Mouse (Mus musculus): ENCODE measurements at regions not wholly inside any gene's neighbourhood (a gene's known extent, or its start where the extent isn't known, plus 50 kb on each side); places are given as distances from the start of the nearest gene placed in this dataset.
A peak's percentile ranks its signal among the peaks of the same experiment; 100 is the strongest.

DNA sequence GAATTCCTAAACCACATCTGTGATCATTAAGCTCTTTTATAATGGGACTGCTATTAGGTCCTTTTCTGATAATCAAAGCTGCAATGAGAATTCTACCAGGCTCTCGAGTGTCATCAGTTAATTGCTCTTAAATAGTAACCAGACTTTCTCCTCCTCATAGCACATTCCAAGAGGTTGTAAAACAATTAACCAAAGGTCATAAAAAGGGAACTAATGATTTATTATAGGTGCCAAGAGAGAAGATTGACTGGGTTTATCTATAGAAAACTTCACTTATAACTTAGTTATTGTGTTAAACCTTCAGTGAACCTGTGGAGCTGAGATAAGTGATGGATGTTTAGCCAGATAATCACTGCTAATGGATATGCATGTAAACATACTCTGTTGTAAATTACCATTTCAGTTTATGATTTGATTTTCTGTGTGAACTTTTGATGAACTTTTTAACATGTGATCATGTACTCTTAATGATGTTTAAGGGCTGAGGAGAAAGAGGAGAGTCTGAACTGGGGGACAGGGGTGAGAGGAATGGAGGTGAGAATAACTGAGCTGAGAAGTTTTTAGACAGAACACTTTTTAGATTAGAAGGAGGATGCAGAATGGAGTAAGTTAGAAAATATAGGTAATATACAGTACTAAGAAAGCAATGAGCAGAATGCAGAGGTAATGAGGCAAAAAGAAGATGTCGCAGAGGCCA, 228.4 kb upstream of the Cox7c start:
- WGBS = 87% methylated on average over 2 of the region's 2 CpGs
- Histone ChIP-seq H3K27me3 (ENCODE audit: control insufficient read depth, insufficient read depth, low read length) (no peaks in the 10 kb centered on the region), H3K9ac (ENCODE audit: low read length) (no peak overlapping the region), H3K36me3 (ENCODE audit: control insufficient read depth, insufficient read depth, low read length) (no peaks in the 10 kb centered on the region), H3K4me1 (replicated peaks; ENCODE audit: control insufficient read depth, insufficient read depth, low read length) (no peaks in the 10 kb centered on the region), H3K4me2 (ENCODE audit: low read depth, low read length, severe bottlenecking) (no peak overlapping the region), H3K4me3 (ENCODE audit: low read depth, low read length) (no peak overlapping the region), H3K9me3 (ENCODE audit: control insufficient read depth, low read length) (no peaks in the 10 kb centered on the region), H3K27ac (ENCODE audit: low read depth, low read length) (no peak overlapping the region)
- ATAC-seq (replicated peaks; ENCODE audit: low FRiP score) (no peak), DNase-seq (ENCODE audit: low spot score) (no peak)

GRCm38 (mm10) chr13:86238054-86238453, 191.3 kb upstream of the Cox7c start:
- no peak for ATAC-seq (replicated peaks; ENCODE audit: low FRiP score)
- Histone ChIP-seq H3K27ac (ENCODE audit: low read depth, low read length) (no peak overlapping the region), H3K4me2 (ENCODE audit: low read depth, low read length, severe bottlenecking) (no peak overlapping the region), H3K4me3 (ENCODE audit: low read depth, low read length) (no peak overlapping the region), H3K9ac (ENCODE audit: low read length) (no peak overlapping the region), H3K4me1 (replicated peaks; ENCODE audit: control insufficient read depth, insufficient read depth, low read length) (no peaks in the 10 kb centered on the region), H3K27me3 (ENCODE audit: control insufficient read depth, insufficient read depth, low read length) (no peaks in the 10 kb centered on the region), H3K9me3 (ENCODE audit: control insufficient read depth, low read length) (no peaks in the 10 kb centered on the region), H3K36me3 (ENCODE audit: control insufficient read depth, insufficient read depth, low read length) (no peaks in the 10 kb centered on the region)
- DNase-seq (ENCODE audit: low spot score) = no peak
- WGBS = 88% methylated on average over 1 of the region's 1 CpGs

DNA sequence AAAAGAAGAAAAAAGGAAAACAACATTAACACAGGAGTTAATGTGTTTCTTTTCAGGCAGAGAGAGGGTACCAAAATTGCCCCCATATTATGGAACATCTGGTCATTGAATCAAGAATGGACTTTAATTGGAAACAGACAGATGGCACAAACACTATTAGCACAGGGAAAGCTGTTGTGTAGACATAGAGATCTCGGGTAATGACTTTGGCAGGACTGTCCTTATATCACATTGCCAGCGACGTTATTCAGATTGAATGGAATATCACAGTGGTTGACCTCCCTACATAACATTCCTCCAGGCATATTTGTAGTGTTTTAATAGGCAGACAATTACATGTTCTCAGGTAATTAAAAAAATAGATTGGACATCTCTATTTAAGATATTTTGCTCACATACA, 158.9 kb upstream of the Cox7c start:
- no peak overlapping the region for H3K27ac ChIP-seq (ENCODE audit: low read depth, low read length)

GRCm38 (mm10) chr13:86180496-86180895, 133.8 kb upstream of the Cox7c start:
- no peaks in the 10 kb centered on the region for H3K9me3 ChIP-seq (ENCODE audit: control insufficient read depth, low read length)
- no peaks in the 10 kb centered on the region for H3K4me1 ChIP-seq (replicated peaks; ENCODE audit: control insufficient read depth, insufficient read depth, low read length)
- 40% methylated on average over 2 of the region's 2 CpGs for WGBS
- DNase-seq (ENCODE audit: low spot score) = no peak
- H3K4me2 ChIP-seq (ENCODE audit: low read depth, low read length, severe bottlenecking) = no peak overlapping the region
- H3K36me3 ChIP-seq (ENCODE audit: control insufficient read depth, insufficient read depth, low read length) = no peaks in the 10 kb centered on the region
- ATAC-seq (replicated peaks; ENCODE audit: low FRiP score) = no peak
- no peak overlapping the region for H3K4me3 ChIP-seq (ENCODE audit: low read depth, low read length)
- H3K9ac ChIP-seq (ENCODE audit: low read length) = no peak overlapping the region
- no peak overlapping the region for H3K27ac ChIP-seq (ENCODE audit: low read depth, low read length)
- no peaks in the 10 kb centered on the region for H3K27me3 ChIP-seq (ENCODE audit: control insufficient read depth, insufficient read depth, low read length)

More for the DNA sequence above, 158.9 kb upstream of the Cox7c start:
- Histone ChIP-seq H3K9ac (ENCODE audit: low read length) (no peak overlapping the region), H3K4me3 (ENCODE audit: low read depth, low read length) (no peak overlapping the region), H3K4me2 (ENCODE audit: low read depth, low read length, severe bottlenecking) (no peak overlapping the region), H3K36me3 (ENCODE audit: control insufficient read depth, insufficient read depth, low read length) (no peaks in the 10 kb centered on the region), H3K9me3 (ENCODE audit: control insufficient read depth, low read length) (no peaks in the 10 kb centered on the region), H3K27me3 (ENCODE audit: control insufficient read depth, insufficient read depth, low read length) (no peaks in the 10 kb centered on the region), H3K4me1 (replicated peaks; ENCODE audit: control insufficient read depth, insufficient read depth, low read length) (no peaks in the 10 kb centered on the region)
- DNase-seq (ENCODE audit: low spot score) = no peak
- 67% methylated on average over 3 of the region's 3 CpGs for WGBS
- peak; percentile 44; the same call in 1 of the 2 replicates for ATAC-seq (replicated peaks; ENCODE audit: low FRiP score)

- no peak for ATAC-seq (replicated peaks; ENCODE audit: low FRiP score)
- Histone ChIP-seq H3K4me2 (ENCODE audit: low read depth, low read length, severe bottlenecking) (no peak overlapping the region), H3K27me3 (ENCODE audit: control insufficient read depth, insufficient read depth, low read length) (no peaks in the 10 kb centered on the region), H3K36me3 (ENCODE audit: control insufficient read depth, insufficient read depth, low read length) (no peaks in the 10 kb centered on the region), H3K9ac (ENCODE audit: low read length) (no peak overlapping the region), H3K9me3 (ENCODE audit: control insufficient read depth, low read length) (no peaks in the 10 kb centered on the region), H3K4me3 (ENCODE audit: low read depth, low read length) (no peak overlapping the region), H3K4me1 (replicated peaks; ENCODE audit: control insufficient read depth, insufficient read depth, low read length) (no peaks in the 10 kb centered on the region), H3K27ac (ENCODE audit: low read depth, low read length) (no peak overlapping the region)
- 82% methylated on average over 3 of the region's 3 CpGs for WGBS
- no peak for DNase-seq (ENCODE audit: low spot score)
Measured at GRCm38 (mm10) chr13:86147331-86147730, 100.6 kb upstream of the Cox7c start.

DNA sequence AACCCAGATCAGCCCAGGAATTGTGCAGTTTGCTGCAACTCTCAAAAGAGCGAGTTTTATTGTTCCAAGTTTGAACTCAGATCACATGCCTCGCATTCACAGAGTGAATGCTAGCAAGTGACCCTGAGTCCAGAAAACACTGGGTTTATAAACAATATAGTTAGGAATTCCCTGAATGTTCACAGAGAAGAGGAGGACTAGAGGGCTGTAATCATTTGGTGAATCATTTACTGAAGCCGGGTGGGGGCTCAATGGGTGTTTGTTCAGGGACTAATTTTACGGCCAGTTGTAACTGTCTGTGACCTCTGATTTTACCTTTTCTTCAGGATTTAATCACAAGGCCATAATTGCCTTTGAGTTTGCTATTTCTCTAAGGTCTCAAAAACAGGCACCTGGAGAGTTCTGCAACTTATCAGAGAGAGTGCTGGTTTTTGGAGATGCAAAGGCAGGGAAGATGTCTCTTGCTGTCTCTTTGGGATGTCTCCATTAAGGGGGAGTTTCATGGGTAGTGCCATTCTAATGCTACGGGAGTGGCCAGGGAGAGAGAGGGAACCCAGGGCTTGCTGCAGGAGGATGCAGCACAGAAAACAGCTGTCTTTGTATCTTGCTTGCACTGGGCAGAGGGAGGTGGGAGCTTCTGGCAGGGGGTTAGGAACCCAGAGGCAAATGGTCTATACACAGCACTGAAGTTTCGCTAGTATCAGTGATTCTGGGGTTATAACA, 64.8 kb upstream of the Cox7c start:
- ATAC-seq (replicated peaks; ENCODE audit: low FRiP score) = no peak
- H3K27me3 ChIP-seq (ENCODE audit: control insufficient read depth, insufficient read depth, low read length) = no peaks in the 10 kb centered on the region
- H3K27ac ChIP-seq (ENCODE audit: low read depth, low read length) = no peak overlapping the region
- WGBS = 88% methylated on average over 6 of the region's 6 CpGs
- H3K36me3 ChIP-seq (ENCODE audit: control insufficient read depth, insufficient read depth, low read length) = no peaks in the 10 kb centered on the region
- no peaks in the 10 kb centered on the region for H3K9me3 ChIP-seq (ENCODE audit: control insufficient read depth, low read length)
- no peak for DNase-seq (ENCODE audit: low spot score)
- H3K4me3 ChIP-seq (ENCODE audit: low read depth, low read length) = no peak overlapping the region
- H3K9ac ChIP-seq (ENCODE audit: low read length) = no peak overlapping the region
- no peaks in the 10 kb centered on the region for H3K4me1 ChIP-seq (replicated peaks; ENCODE audit: control insufficient read depth, insufficient read depth, low read length)
- no peak overlapping the region for H3K4me2 ChIP-seq (ENCODE audit: low read depth, low read length, severe bottlenecking)

DNA sequence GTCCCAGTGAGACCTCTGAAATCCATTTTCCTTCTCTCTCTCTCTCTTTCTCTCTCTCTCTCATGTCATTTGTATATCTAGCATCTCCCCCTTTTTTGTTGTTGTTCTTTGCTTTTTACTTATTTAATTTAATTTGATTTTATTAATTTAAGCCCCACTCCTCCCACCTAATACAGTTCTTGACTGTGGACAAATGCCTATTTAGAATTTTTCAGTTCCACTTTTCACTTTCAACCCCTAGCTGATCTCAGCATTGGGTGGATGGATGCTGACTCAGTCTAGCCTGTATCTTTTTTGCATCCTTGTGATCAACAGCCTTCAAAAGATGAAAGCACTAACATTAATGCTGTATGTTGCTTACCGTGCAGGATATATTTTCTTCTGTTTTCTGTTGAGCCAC, 55.5 kb upstream of the Cox7c start:
- Histone ChIP-seq H3K4me3 (ENCODE audit: low read depth, low read length) (no peak overlapping the region), H3K9me3 (ENCODE audit: control insufficient read depth, low read length) (no peaks in the 10 kb centered on the region), H3K4me2 (ENCODE audit: low read depth, low read length, severe bottlenecking) (no peak overlapping the region), H3K4me1 (replicated peaks; ENCODE audit: control insufficient read depth, insufficient read depth, low read length) (no peaks in the 10 kb centered on the region), H3K27me3 (ENCODE audit: control insufficient read depth, insufficient read depth, low read length) (no peaks in the 10 kb centered on the region), H3K36me3 (ENCODE audit: control insufficient read depth, insufficient read depth, low read length) (no peaks in the 10 kb centered on the region), H3K27ac (ENCODE audit: low read depth, low read length) (no peak overlapping the region), H3K9ac (ENCODE audit: low read length) (no peak overlapping the region)
- WGBS = 78% methylated on average over 1 of the region's 1 CpGs
- DNase-seq (ENCODE audit: low spot score) = no peak
- ATAC-seq (replicated peaks; ENCODE audit: low FRiP score) = no peak

DNA sequence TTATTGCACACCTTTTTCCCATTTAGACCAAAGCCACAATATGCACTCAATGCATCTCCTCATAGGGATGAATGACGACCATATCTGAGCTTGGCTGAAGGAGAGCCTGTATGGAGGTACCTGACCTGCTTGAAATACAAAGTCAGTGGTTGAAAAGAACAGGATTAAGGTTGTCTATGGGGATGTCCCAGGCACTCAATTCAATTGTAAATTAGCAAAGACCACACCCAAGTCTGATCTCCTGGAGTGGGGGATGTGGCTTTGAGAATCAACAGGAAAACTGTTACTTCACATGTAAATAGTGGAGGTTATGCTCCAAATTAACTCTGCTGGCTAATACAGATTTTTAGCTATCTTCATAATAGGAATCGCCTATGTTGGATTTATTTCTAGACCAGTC, 51.1 kb upstream of the Cox7c start:
- Histone ChIP-seq H3K36me3 (ENCODE audit: control insufficient read depth, insufficient read depth, low read length) (no peaks in the 10 kb centered on the region), H3K4me1 (replicated peaks; ENCODE audit: control insufficient read depth, insufficient read depth, low read length) (no peaks in the 10 kb centered on the region), H3K4me2 (ENCODE audit: low read depth, low read length, severe bottlenecking) (no peak overlapping the region), H3K9me3 (ENCODE audit: control insufficient read depth, low read length) (no peaks in the 10 kb centered on the region), H3K9ac (ENCODE audit: low read length) (no peak overlapping the region), H3K27ac (ENCODE audit: low read depth, low read length) (no peak overlapping the region), H3K27me3 (ENCODE audit: control insufficient read depth, insufficient read depth, low read length) (no peaks in the 10 kb centered on the region), H3K4me3 (ENCODE audit: low read depth, low read length) (no peak overlapping the region)
- 18% methylated on average over 2 of the region's 2 CpGs for WGBS
- ATAC-seq (replicated peaks; ENCODE audit: low FRiP score) (no peak), DNase-seq (ENCODE audit: low spot score) (no peak)

DNA sequence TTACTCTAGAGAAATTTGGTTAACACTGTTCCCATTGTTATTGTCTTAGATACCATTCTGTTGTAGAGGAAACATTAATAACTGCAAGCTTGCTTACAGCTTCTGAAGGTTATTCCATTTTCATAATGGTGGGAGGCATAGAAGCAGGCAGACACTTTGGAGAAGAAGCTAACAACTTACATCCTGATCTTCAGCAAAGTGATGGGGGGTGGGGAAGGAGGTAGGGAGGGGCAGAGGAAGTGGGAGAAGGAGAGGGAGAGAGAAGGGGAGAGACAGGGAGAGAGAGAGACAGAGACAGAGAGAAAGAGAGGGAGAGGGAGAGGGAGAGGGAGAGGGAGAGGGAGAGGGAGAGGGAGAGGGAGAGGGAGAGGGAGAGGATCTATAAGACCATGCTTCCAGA, 50.6 kb upstream of the Cox7c start:
- H3K36me3 ChIP-seq (ENCODE audit: control insufficient read depth, insufficient read depth, low read length) = no peaks in the 10 kb centered on the region
- H3K9me3 ChIP-seq (ENCODE audit: control insufficient read depth, low read length) = no peaks in the 10 kb centered on the region
- H3K4me1 ChIP-seq (replicated peaks; ENCODE audit: control insufficient read depth, insufficient read depth, low read length) = no peaks in the 10 kb centered on the region
- no peak overlapping the region for H3K27ac ChIP-seq (ENCODE audit: low read depth, low read length)
- ATAC-seq (replicated peaks; ENCODE audit: low FRiP score) (no peak), DNase-seq (ENCODE audit: low spot score) (no peak)
- H3K4me2 ChIP-seq (ENCODE audit: low read depth, low read length, severe bottlenecking) = no peak overlapping the region
- no peak overlapping the region for H3K9ac ChIP-seq (ENCODE audit: low read length)
- no peaks in the 10 kb centered on the region for H3K27me3 ChIP-seq (ENCODE audit: control insufficient read depth, insufficient read depth, low read length)
- no peak overlapping the region for H3K4me3 ChIP-seq (ENCODE audit: low read depth, low read length)

Data from forebrain, embryonic 11.5 days (tissue).